Mouse (Mus musculus) liver, postnatal 0 days (tissue): ENCODE measurements around the gene Itgb8.

ENCODE experiments used
- CTCF ChIP-seq: sonication (generic); IDR thresholded peaks from 2 replicates; pipeline ENCODE4 v1.5.1; 2016; ENCODE audit warnings: antibody characterized with exemption, low read depth
- EP300 ChIP-seq: IDR thresholded peaks from 2 replicates; pipeline ENCODE4 v1.6.1; 2016; ENCODE audit warnings: antibody characterized with exemption, low read depth, mild to moderate bottlenecking

DNA sequence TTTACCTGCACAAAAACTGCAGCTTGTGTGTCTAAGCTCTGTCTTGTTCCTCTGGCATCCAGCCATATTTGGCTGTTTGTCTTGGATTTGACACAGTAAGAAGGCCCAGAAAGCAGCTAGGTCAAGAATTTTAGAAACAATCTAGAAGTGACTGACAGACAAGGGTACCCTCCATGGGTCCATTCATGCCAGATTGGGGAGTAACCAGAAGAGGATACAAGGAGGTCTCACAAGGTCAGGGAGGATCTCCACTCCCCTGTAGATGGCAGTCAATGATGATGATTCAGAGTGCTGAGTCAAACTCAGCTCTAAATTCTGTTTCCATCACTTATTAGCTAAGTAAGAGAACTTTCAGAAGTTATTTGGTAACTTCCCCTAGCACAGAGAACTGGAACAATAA lies 8.2 kb downstream of the Itgb8 start:
- TF ChIP-seq CTCF (no peak), EP300 (no peak)
